Mouse (Mus musculus) stomach, postnatal 0 days (tissue): ENCODE measurements at regions not wholly inside any gene's neighbourhood (a gene's known extent, or its start where the extent isn't known, plus 50 kb on each side); places are given as distances from the start of the nearest gene placed in this dataset.

Source experiments
- CTCF ChIP-seq: IDR thresholded peaks from 2 replicates; pipeline ENCODE4 v1.5.1; 2016; ENCODE audit warnings: antibody characterized with exemption, low read depth, mild to moderate bottlenecking, moderate library complexity
- EP300 ChIP-seq: optimal IDR thresholded peaks from 2 replicates; pipeline ENCODE3; 2016; ENCODE audit warnings: antibody characterized with exemption

- no peak for TF ChIP-seq CTCF
- TF ChIP-seq EP300: no peak
Observed at GRCm38 (mm10) chr1:169374686-169375085, 156.6 kb downstream of the Nuf2 start.
